Mouse (Mus musculus) limb, embryonic 13.5 days (tissue): ENCODE measurements around the gene Wasf3. TPM values are rescaled to one million over a fixed set of nuclear protein-coding genes. Genes with fewer than 3 reads are reported as not detected.
"Not testable (repeated sequence)": the region's sequence is repeated elsewhere in the genome, so short reads cannot be mapped to it uniquely, and the experiment has no call there.

Experiments
- ATAC-seq: fragments of 200-750 bp; cut with Nextera tagmentation; 2 replicates; pipeline ENCODE4 v1.8.0; 2017; ENCODE audit warnings: low read depth, moderate number of reproducible peaks, moderate TSS enrichment; ENCODE audit not compliant: low FRiP score
- H3K27ac ChIP-seq: fragments of 300-500 bp; sonication (generic); 2 replicates; pipeline ENCODE4 v1.5.1; 2015; ENCODE audit warnings: inconsistent platforms, mild to moderate bottlenecking, moderate library complexity
- H3K27me3 ChIP-seq: fragments of 300-500 bp; sonication (generic); 2 replicates; pipeline ENCODE4 v1.6.1; 2015; ENCODE audit warnings: mild to moderate bottlenecking, inconsistent platforms
- H3K36me3 ChIP-seq: fragments of 300-500 bp; sonication (generic); 2 replicates; pipeline ENCODE4 v1.6.1; 2015; ENCODE audit warnings: inconsistent platforms, mild to moderate bottlenecking, moderate library complexity
- H3K4me1 ChIP-seq: fragments of 300-500 bp; sonication (generic); 2 replicates; pipeline ENCODE4 v1.6.1; 2015; ENCODE audit warnings: inconsistent platforms
- H3K4me2 ChIP-seq: fragments of 300-500 bp; sonication (generic); replicated peaks from 2 replicates; pipeline ENCODE4 v1.6.1; 2015; ENCODE audit warnings: inconsistent platforms, mild to moderate bottlenecking, moderate library complexity
- H3K4me3 ChIP-seq: fragments of 300-500 bp; sonication (generic); 2 replicates; pipeline ENCODE4 v1.5.1; 2015; ENCODE audit warnings: moderate library complexity, mild to moderate bottlenecking, inconsistent platforms
- H3K9ac ChIP-seq: fragments of 300-500 bp; sonication (generic); 2 replicates; pipeline ENCODE4 v1.6.1; 2015; ENCODE audit warnings: mild to moderate bottlenecking, inconsistent platforms
- H3K9me3 ChIP-seq: fragments of 300-500 bp; sonication (generic); 2 replicates; pipeline ENCODE4 v1.6.1; 2016; ENCODE audit warnings: inconsistent platforms
- WGBS: fragments of 180-500 bp; shearing (Covaris S2); methylation state at CpG from one replicate; pipeline ENCODE4 v1.1.7; 2015; 5-methylcytosine and 5-hydroxymethylcytosine counted together
- polyA plus RNA-seq: library from polyadenylated mRNA; unstranded; fragments of >200 nt; fragmentation: Nextera tagmentation; extraction: Ambion mirVana; gene quantifications from 2 replicates; pipeline ENCODE4 v1.2.1, GENCODE M21; 2015

Wasf3 gene
- polyA plus RNA-seq, 1 experiment from 2014 or later = 4.5 TPM

- H3K9ac ChIP-seq = no peak overlapping the region
- no peak for ATAC-seq
- H3K9me3 ChIP-seq = no peaks in the 10 kb centered on the region
- no peak overlapping the region for H3K4me2 ChIP-seq
- WGBS = 93% methylated on average over 8 of the region's 8 CpGs
- no peaks in the 10 kb centered on the region for H3K4me1 ChIP-seq
- H3K27me3 ChIP-seq = no peaks in the 10 kb centered on the region
- H3K36me3 ChIP-seq = no peaks in the 10 kb centered on the region
- H3K4me3 ChIP-seq = no peak overlapping the region
- no peak overlapping the region for H3K27ac ChIP-seq
Observed at GRCm38 (mm10) chr5:146370794-146371193, 14.0 kb upstream of the Wasf3 start.

- no peaks in the 10 kb centered on the region for H3K4me1 ChIP-seq
- H3K9me3 ChIP-seq = no peaks in the 10 kb centered on the region; the same call in 1 of the 2 replicates
- ATAC-seq = no peak
- no peak overlapping the region for H3K4me2 ChIP-seq
- no peaks in the 10 kb centered on the region for H3K36me3 ChIP-seq
- no peak overlapping the region for H3K27ac ChIP-seq
- 86% methylated on average over 11 of the region's 11 CpGs for WGBS
- H3K9ac ChIP-seq = no peak overlapping the region
- no peaks in the 10 kb centered on the region for H3K27me3 ChIP-seq
- H3K4me3 ChIP-seq = no peak overlapping the region
Observed at GRCm38 (mm10) chr5:146373238-146373637, 11.5 kb upstream of the Wasf3 start.

GRCm38 (mm10) chr5:146376601-146377000, 8.2 kb upstream of the Wasf3 start:
- H3K9ac ChIP-seq = no peak overlapping the region
- no peak overlapping the region for H3K4me3 ChIP-seq
- no peak overlapping the region for H3K4me2 ChIP-seq
- WGBS = 84% methylated on average over 4 of the region's 4 CpGs
- no peaks in the 10 kb centered on the region for H3K36me3 ChIP-seq
- H3K27me3 ChIP-seq = no peaks in the 10 kb centered on the region
- no peaks in the 10 kb centered on the region for H3K4me1 ChIP-seq
- no peaks in the 10 kb centered on the region; the same call in 1 of the 2 replicates for H3K9me3 ChIP-seq
- H3K27ac ChIP-seq = no peak overlapping the region
- no peak for ATAC-seq

GRCm38 (mm10) chr5:146380041-146380440, 4.7 kb upstream of the Wasf3 start:
- no peak overlapping the region for H3K27ac ChIP-seq
- H3K9ac ChIP-seq = no peak overlapping the region
- 79% methylated on average over 8 of the region's 8 CpGs for WGBS
- H3K4me1 ChIP-seq = no peaks in the 10 kb centered on the region
- H3K4me2 ChIP-seq = no peak overlapping the region
- no peaks in the 10 kb centered on the region for H3K27me3 ChIP-seq
- no peak overlapping the region for H3K4me3 ChIP-seq
- no peaks in the 10 kb centered on the region for H3K36me3 ChIP-seq
- no peak for ATAC-seq
- H3K9me3 ChIP-seq = no peaks in the 10 kb centered on the region; the same call in 1 of the 2 replicates

GRCm38 (mm10) chr5:146382268-146382667, 2.5 kb upstream of the Wasf3 start:
- H3K27ac ChIP-seq = no peak overlapping the region
- no peaks in the 10 kb centered on the region for H3K36me3 ChIP-seq
- H3K4me2 ChIP-seq = no peak overlapping the region
- ATAC-seq = no peak
- H3K4me1 ChIP-seq = peaks cover 5% of the 10 kb centered on the region
- H3K9ac ChIP-seq = no peak overlapping the region
- 75% methylated on average over 3 of the region's 3 CpGs for WGBS
- no peak overlapping the region for H3K4me3 ChIP-seq
- H3K9me3 ChIP-seq = no peaks in the 10 kb centered on the region
- no peaks in the 10 kb centered on the region for H3K27me3 ChIP-seq

GRCm38 (mm10) chr5:146383401-146383800, 1.4 kb upstream of the Wasf3 start:
- Histone ChIP-seq H3K4me2 (no peak overlapping the region), H3K9me3 (no peaks in the 10 kb centered on the region), H3K4me1 (peaks cover 5% of the 10 kb centered on the region), H3K27me3 (no peaks in the 10 kb centered on the region), H3K36me3 (no peaks in the 10 kb centered on the region), H3K4me3 (no peak overlapping the region), H3K9ac (no peak overlapping the region), H3K27ac (no peak overlapping the region)
- 85% methylated on average over 6 of the region's 6 CpGs for WGBS
- no peak for ATAC-seq

- Histone ChIP-seq H3K4me1 (peaks cover 7% of the 10 kb centered on the region), H3K27me3 (no peaks in the 10 kb centered on the region), H3K36me3 (no peaks in the 10 kb centered on the region), H3K9ac (peak overlapping the region; percentile 81), H3K9me3 (no peaks in the 10 kb centered on the region), H3K4me3 (peak overlapping the region; percentile 70), H3K4me2 (peak overlapping the region; percentile 84), H3K27ac (no peak overlapping the region)
- ATAC-seq = no peak
- 14% methylated on average over 13 of the region's 13 CpGs for WGBS
Observed at GRCm38 (mm10) chr5:146385989-146386388, 1.2 kb downstream of the Wasf3 start.

GRCm38 (mm10) chr5:146386906-146387305, 2.1 kb downstream of the Wasf3 start:
- Histone ChIP-seq H3K27me3 (no peaks in the 10 kb centered on the region), H3K27ac (no peak overlapping the region), H3K9me3 (no peaks in the 10 kb centered on the region), H3K4me1 (peaks cover 14% of the 10 kb centered on the region), H3K4me3 (no peak overlapping the region), H3K9ac (no peak overlapping the region), H3K4me2 (no peak overlapping the region), H3K36me3 (no peaks in the 10 kb centered on the region)
- 93% methylated on average over 4 of the region's 4 CpGs for WGBS
- ATAC-seq = no peak

GRCm38 (mm10) chr5:146394563-146394962, 9.8 kb downstream of the Wasf3 start:
- no peaks in the 10 kb centered on the region for H3K27me3 ChIP-seq
- H3K4me1 ChIP-seq = peaks cover 22% of the 10 kb centered on the region; the same call in 1 of the 2 replicates
- peaks cover 16% of the 10 kb centered on the region for H3K9me3 ChIP-seq
- no peak overlapping the region for H3K9ac ChIP-seq
- no peaks in the 10 kb centered on the region for H3K36me3 ChIP-seq
- WGBS = 87% methylated on average over 7 of the region's 7 CpGs
- no peak overlapping the region for H3K4me2 ChIP-seq
- no peak overlapping the region for H3K4me3 ChIP-seq
- ATAC-seq = no peak
- H3K27ac ChIP-seq = no peak overlapping the region

GRCm38 (mm10) chr5:146397253-146397652, 12.5 kb downstream of the Wasf3 start:
- Histone ChIP-seq H3K9ac (no peak overlapping the region), H3K4me3 (no peak overlapping the region), H3K27ac (no peak overlapping the region), H3K27me3 (no peaks in the 10 kb centered on the region), H3K4me2 (no peak overlapping the region), H3K4me1 (peaks cover 9% of the 10 kb centered on the region; the same call in 1 of the 2 replicates), H3K9me3 (peaks cover 16% of the 10 kb centered on the region), H3K36me3 (no peaks in the 10 kb centered on the region)
- WGBS = 91% methylated on average over 5 of the region's 5 CpGs
- ATAC-seq = no peak

- Histone ChIP-seq H3K9ac (no peak overlapping the region), H3K9me3 (peaks cover 16% of the 10 kb centered on the region), H3K4me1 (no peaks in the 10 kb centered on the region), H3K4me3 (no peak overlapping the region), H3K36me3 (no peaks in the 10 kb centered on the region), H3K4me2 (no peak overlapping the region), H3K27me3 (no peaks in the 10 kb centered on the region), H3K27ac (no peak overlapping the region)
- no peak for ATAC-seq
- 92% methylated on average over 7 of the region's 7 CpGs for WGBS
Observed at GRCm38 (mm10) chr5:146398386-146399115, 13.8 kb downstream of the Wasf3 start.

GRCm38 (mm10) chr5:146401012-146401411, 16.2 kb downstream of the Wasf3 start:
- not testable (repeated sequence) for H3K4me2 ChIP-seq, H3K27ac ChIP-seq, H3K9ac ChIP-seq, H3K4me3 ChIP-seq, H3K4me1 ChIP-seq, H3K9me3 ChIP-seq, ATAC-seq, H3K36me3 ChIP-seq, H3K27me3 ChIP-seq
- WGBS = 88% methylated on average over 6 of the region's 6 CpGs

GRCm38 (mm10) chr5:146402311-146402710, 17.5 kb downstream of the Wasf3 start:
- 85% methylated on average over 11 of the region's 11 CpGs for WGBS
- Histone ChIP-seq H3K36me3 (no peaks in the 10 kb centered on the region), H3K9me3 (no peaks in the 10 kb centered on the region), H3K27me3 (no peaks in the 10 kb centered on the region), H3K27ac (no peak overlapping the region), H3K4me1 (no peaks in the 10 kb centered on the region), H3K9ac (no peak overlapping the region), H3K4me2 (no peak overlapping the region), H3K4me3 (no peak overlapping the region)
- ATAC-seq = no peak
